Mouse (Mus musculus) forebrain, embryonic 15.5 days (tissue): ENCODE measurements around the gene Gpha2. TPM values are rescaled to one million over a fixed set of nuclear protein-coding genes. Genes with fewer than 3 reads are reported as not detected.

Experiments
- ATAC-seq: fragments of 200-750 bp; cut with Nextera tagmentation; replicated peaks from 2 replicates; pipeline ENCODE4 v1.8.0; 2017; ENCODE audit warnings: mild to moderate bottlenecking, moderate TSS enrichment, moderate library complexity
- H3K27ac ChIP-seq: fragments of 300-500 bp; sonication (generic); replicated peaks from 2 replicates; pipeline ENCODE4 v1.5.1; 2015; ENCODE audit warnings: mild to moderate bottlenecking, inconsistent platforms
- H3K27me3 ChIP-seq: fragments of 300-500 bp; sonication (generic); 2 replicates; pipeline ENCODE4 v1.6.1; 2015; ENCODE audit warnings: inconsistent platforms
- H3K36me3 ChIP-seq: fragments of 300-500 bp; sonication (generic); 2 replicates; pipeline ENCODE4 v1.6.1; 2015; ENCODE audit warnings: mild to moderate bottlenecking, inconsistent platforms
- H3K4me1 ChIP-seq: fragments of 300-500 bp; sonication (generic); 2 replicates; pipeline ENCODE4 v1.6.1; 2015; ENCODE audit warnings: inconsistent platforms
- H3K4me2 ChIP-seq: fragments of 300-500 bp; sonication (generic); replicated peaks from 2 replicates; pipeline ENCODE4 v1.6.1; 2015; ENCODE audit warnings: mild to moderate bottlenecking, inconsistent platforms
- H3K4me3 ChIP-seq: fragments of 300-500 bp; sonication (generic); 2 replicates; pipeline ENCODE4 v1.5.1; 2015; ENCODE audit warnings: mild to moderate bottlenecking, inconsistent platforms
- H3K9ac ChIP-seq: fragments of 300-500 bp; sonication (generic); replicated peaks from 2 replicates; pipeline ENCODE4 v1.6.1; 2015; ENCODE audit warnings: mild to moderate bottlenecking, inconsistent platforms
- H3K9me3 ChIP-seq: fragments of 300-500 bp; sonication (generic); 2 replicates; pipeline ENCODE4 v1.6.1; 2016; ENCODE audit warnings: inconsistent platforms
- WGBS: fragments of 180-500 bp; shearing (Covaris S2); methylation state at CpG from one replicate; pipeline ENCODE4 v1.1.7; 2015; ENCODE audit warnings: mixed read lengths; 5-methylcytosine and 5-hydroxymethylcytosine counted together
- polyA plus RNA-seq: library from polyadenylated mRNA; unstranded; fragments of >200 nt; fragmentation: Nextera tagmentation; extraction: Ambion mirVana; gene quantifications from 2 replicates; pipeline ENCODE4 v1.2.1, GENCODE M21; 2015

Gene Gpha2
- not detected in 2 replicates for polyA plus RNA-seq

GRCm38 (mm10) chr19:6226135-6226534 is at the start of gene Gpha2:
Gpha2 (plus strand) TSS chr19:6226380.
- Histone ChIP-seq H3K4me2 (no peak within 1 kb of the TSS), H3K4me1 (no peaks in the 10 kb centered on the region), H3K27ac (no peak within 1 kb of the TSS), H3K9me3 (no peaks in the 10 kb centered on the region), H3K36me3 (peaks cover 39% of the 10 kb centered on the region), H3K4me3 (no peak within 1 kb of the TSS), H3K27me3 (no peaks in the 10 kb centered on the region), H3K9ac (no peak within 1 kb of the TSS)
- ATAC-seq, result no peak
- 23% methylated on average over 2 of the region's 2 CpGs for WGBS

- Histone ChIP-seq H3K4me2 (no peak overlapping the region), H3K9me3 (no peaks in the 10 kb centered on the region), H3K36me3 (no peaks in the 10 kb centered on the region), H3K4me1 (no peaks in the 10 kb centered on the region), H3K9ac (no peak overlapping the region), H3K27me3 (no peaks in the 10 kb centered on the region), H3K27ac (no peak overlapping the region), H3K4me3 (no peak overlapping the region)
- no peak for ATAC-seq
- WGBS, result 90% methylated on average over 6 of the region's 6 CpGs
These were observed 47.4 kb upstream of the Gpha2 start for GRCm38 (mm10) chr19:6178775-6179174.

GRCm38 (mm10) chr19:6181629-6182028 is 44.6 kb upstream of the Gpha2 start:
- Histone ChIP-seq H3K9ac (no peak overlapping the region), H3K36me3 (no peaks in the 10 kb centered on the region), H3K4me3 (no peak overlapping the region), H3K27me3 (no peaks in the 10 kb centered on the region), H3K4me1 (no peaks in the 10 kb centered on the region), H3K4me2 (no peak overlapping the region), H3K9me3 (no peaks in the 10 kb centered on the region), H3K27ac (no peak overlapping the region)
- 23% methylated on average over 5 of the region's 5 CpGs for WGBS
- ATAC-seq, result no peak

GRCm38 (mm10) chr19:6182534-6182933 is 43.6 kb upstream of the Gpha2 start:
- ATAC-seq, result no peak
- Histone ChIP-seq H3K4me1 (no peaks in the 10 kb centered on the region), H3K4me2 (no peak overlapping the region), H3K36me3 (no peaks in the 10 kb centered on the region), H3K4me3 (no peak overlapping the region), H3K27ac (no peak overlapping the region), H3K9ac (no peak overlapping the region), H3K27me3 (no peaks in the 10 kb centered on the region), H3K9me3 (no peaks in the 10 kb centered on the region)
- 21% methylated on average over 3 of the region's 3 CpGs for WGBS

- no peaks in the 10 kb centered on the region for H3K36me3 ChIP-seq
- H3K27me3 ChIP-seq, result no peaks in the 10 kb centered on the region
- H3K9me3 ChIP-seq, result no peaks in the 10 kb centered on the region
- 89% methylated on average over 23 of the region's 23 CpGs for WGBS
- no peak within 1 kb of the TSS for H3K4me3 ChIP-seq
- no peak within 1 kb of the TSS for H3K9ac ChIP-seq
- no peak within 1 kb of the TSS for H3K4me2 ChIP-seq
- no peak for ATAC-seq
- H3K4me1 ChIP-seq, result no peaks in the 10 kb centered on the region
- no peak within 1 kb of the TSS for H3K27ac ChIP-seq
These were observed 42.0 kb upstream of the Gpha2 start, which contains the start of gene Majin for GRCm38 (mm10) chr19:6184131-6184530. Majin (plus strand) TSS chr19:6184388.

GRCm38 (mm10) chr19:6204265-6204664 is 21.9 kb upstream of the Gpha2 start:
- no peak overlapping the region for H3K9ac ChIP-seq
- H3K4me2 ChIP-seq, result no peak overlapping the region
- H3K4me1 ChIP-seq, result no peaks in the 10 kb centered on the region
- WGBS, result 80% methylated on average over 2 of the region's 2 CpGs
- no peaks in the 10 kb centered on the region for H3K36me3 ChIP-seq
- no peak overlapping the region for H3K4me3 ChIP-seq
- ATAC-seq, result no peak
- no peaks in the 10 kb centered on the region for H3K27me3 ChIP-seq
- no peaks in the 10 kb centered on the region for H3K9me3 ChIP-seq
- H3K27ac ChIP-seq, result no peak overlapping the region

- H3K4me2 ChIP-seq, result no peak overlapping the region
- no peak overlapping the region for H3K9ac ChIP-seq
- no peak overlapping the region for H3K27ac ChIP-seq
- 83% methylated on average over 5 of the region's 5 CpGs for WGBS
- ATAC-seq, result no peak
- no peaks in the 10 kb centered on the region for H3K27me3 ChIP-seq
- no peaks in the 10 kb centered on the region for H3K4me1 ChIP-seq
- no peak overlapping the region for H3K4me3 ChIP-seq
- H3K36me3 ChIP-seq, result no peaks in the 10 kb centered on the region
- no peaks in the 10 kb centered on the region for H3K9me3 ChIP-seq
These were observed 19.5 kb upstream of the Gpha2 start for GRCm38 (mm10) chr19:6206716-6207115.

GRCm38 (mm10) chr19:6216046-6216705 is 10.0 kb upstream of the Gpha2 start:
- Histone ChIP-seq H3K36me3 (no peaks in the 10 kb centered on the region), H3K27me3 (no peaks in the 10 kb centered on the region), H3K4me1 (no peaks in the 10 kb centered on the region), H3K4me2 (no peak overlapping the region), H3K9me3 (no peaks in the 10 kb centered on the region), H3K4me3 (no peak overlapping the region), H3K27ac (no peak overlapping the region), H3K9ac (no peak overlapping the region)
- ATAC-seq, result no peak
- 86% methylated on average over 6 of the region's 6 CpGs for WGBS

GRCm38 (mm10) chr19:6218606-6219005 is 7.6 kb upstream of the Gpha2 start:
- no peak overlapping the region for H3K4me2 ChIP-seq
- no peaks in the 10 kb centered on the region for H3K9me3 ChIP-seq
- 65% methylated on average over 6 of the region's 6 CpGs for WGBS
- H3K36me3 ChIP-seq, result no peaks in the 10 kb centered on the region
- no peak overlapping the region for H3K9ac ChIP-seq
- no peak overlapping the region for H3K4me3 ChIP-seq
- no peak for ATAC-seq
- H3K4me1 ChIP-seq, result no peaks in the 10 kb centered on the region
- no peak overlapping the region for H3K27ac ChIP-seq
- H3K27me3 ChIP-seq, result no peaks in the 10 kb centered on the region

- 92% methylated on average over 14 of the region's 14 CpGs for WGBS
- H3K9ac ChIP-seq, result no peak overlapping the region
These were observed 583 bp downstream of the Gpha2 start for GRCm38 (mm10) chr19:6226763-6227162.

GRCm38 (mm10) chr19:6227864-6228263 is 1.7 kb downstream of the Gpha2 start:
- no peak overlapping the region for H3K27ac ChIP-seq
- no peak for ATAC-seq
- H3K4me2 ChIP-seq, result no peak overlapping the region
- H3K4me1 ChIP-seq, result no peaks in the 10 kb centered on the region
- H3K9ac ChIP-seq, result no peak overlapping the region
- H3K36me3 ChIP-seq, result peaks cover 53% of the 10 kb centered on the region
- no peak overlapping the region for H3K4me3 ChIP-seq
- H3K27me3 ChIP-seq, result no peaks in the 10 kb centered on the region
- H3K9me3 ChIP-seq, result no peaks in the 10 kb centered on the region
- WGBS, result 85% methylated on average over 4 of the region's 4 CpGs

More at GRCm38 (mm10) chr19:6226763-6227162, 583 bp downstream of the Gpha2 start:
- H3K4me1 ChIP-seq, result no peaks in the 10 kb centered on the region
- H3K27ac ChIP-seq, result no peak overlapping the region
- H3K4me2 ChIP-seq, result no peak overlapping the region
- no peak overlapping the region for H3K4me3 ChIP-seq
- H3K36me3 ChIP-seq, result peaks cover 43% of the 10 kb centered on the region
- H3K9me3 ChIP-seq, result no peaks in the 10 kb centered on the region
- H3K27me3 ChIP-seq, result no peaks in the 10 kb centered on the region
- no peak for ATAC-seq

GRCm38 (mm10) chr19:6230411-6230810 is 4.2 kb downstream of the Gpha2 start:
- Histone ChIP-seq H3K9me3 (no peaks in the 10 kb centered on the region), H3K36me3 (peaks cover 53% of the 10 kb centered on the region), H3K27ac (no peak overlapping the region), H3K27me3 (no peaks in the 10 kb centered on the region), H3K9ac (no peak overlapping the region), H3K4me1 (peaks cover 18% of the 10 kb centered on the region), H3K4me2 (no peak overlapping the region), H3K4me3 (no peak overlapping the region)
- no peak for ATAC-seq
- 84% methylated on average over 4 of the region's 4 CpGs for WGBS

GRCm38 (mm10) chr19:6231036-6231435 is 4.9 kb downstream of the Gpha2 start:
- peaks cover 53% of the 10 kb centered on the region for H3K36me3 ChIP-seq
- ATAC-seq, result no peak
- WGBS, result 91% methylated on average over 2 of the region's 2 CpGs

More at GRCm38 (mm10) chr19:6231036-6231435, 4.9 kb downstream of the Gpha2 start:
- Histone ChIP-seq H3K4me1 (peaks cover 18% of the 10 kb centered on the region), H3K4me2 (no peak overlapping the region), H3K9me3 (no peaks in the 10 kb centered on the region), H3K4me3 (no peak overlapping the region), H3K9ac (no peak overlapping the region), H3K27me3 (no peaks in the 10 kb centered on the region), H3K27ac (no peak overlapping the region)
